Mouse (Mus musculus) liver, embryonic 14.5 days (tissue): ENCODE data around the gene Wbp2.

Experiments
- CTCF ChIP-seq: IDR thresholded peaks from 2 replicates; pipeline ENCODE4 v1.5.1; 2016; ENCODE audit warnings: antibody characterized with exemption, low read depth, control low read depth
- EP300 ChIP-seq: IDR thresholded peaks from 2 replicates; pipeline ENCODE4 v1.6.1; 2016; ENCODE audit warnings: antibody characterized with exemption, low read depth

- TF ChIP-seq CTCF (no peak), EP300 (no peak)
These were observed 22.8 kb upstream of the Wbp2 start for GRCm38 (mm10) chr11:116109441-116110081.
